Mouse (Mus musculus) limb, embryonic 12.5 days (tissue): Measurements from ENCODE around the gene Nr1i3. TPM values are rescaled to one million over a fixed set of nuclear protein-coding genes. Genes with fewer than 3 reads are reported as not detected.

Experiments used
- polyA plus RNA-seq: library from polyadenylated mRNA; unstranded; fragments of >200 nt; fragmentation: Nextera tagmentation; extraction: Ambion mirVana; gene quantifications from 2 replicates; pipeline ENCODE4 v1.2.1, GENCODE M21; 2016

Gene Nr1i3
- polyA plus RNA-seq, 1 experiment from 2014 or later: 0.43 TPM

Other genes with a start within 250 kb of the Nr1i3 start
- gene Fcgr2b, start 237.4 kb upstream of the Nr1i3 start, polyA plus RNA-seq: 0.33 and 0.34 TPM in 2 replicates
- 0.17 and 0.21 TPM in 2 replicates for gene Fcgr4, start 195.1 kb upstream of the Nr1i3 start, polyA plus RNA-seq
- 4.5 and 5.3 TPM in 2 replicates for gene Fcgr3, start 149.0 kb upstream of the Nr1i3 start, polyA plus RNA-seq
- gene Cfap126, start 100.1 kb upstream of the Nr1i3 start, polyA plus RNA-seq: 1.5 and 1.6 TPM in 2 replicates
- gene Sdhc, start 63.4 kb upstream of the Nr1i3 start, polyA plus RNA-seq: 182 and 217 TPM in 2 replicates
- gene Mpz, start 63.3 kb upstream of the Nr1i3 start, polyA plus RNA-seq: 1.5 and 2.6 TPM in 2 replicates
- 2.0 and 2.8 TPM in 2 replicates for gene Pcp4l1, start 17.7 kb upstream of the Nr1i3 start, polyA plus RNA-seq
- 29.7 and 31.9 TPM in 2 replicates for gene Tomm40l, start 8.5 kb downstream of the Nr1i3 start, polyA plus RNA-seq
- gene Apoa2, start 11.1 kb downstream of the Nr1i3 start, polyA plus RNA-seq: 2.1 and 3.1 TPM in 2 replicates
- gene Fcer1g, start 20.4 kb downstream of the Nr1i3 start, polyA plus RNA-seq: 15.9 and 21.0 TPM in 2 replicates
- 10.5 and 11.0 TPM in 2 replicates for gene Adamts4, start 36.5 kb downstream of the Nr1i3 start, polyA plus RNA-seq
- 251 and 257 TPM in 2 replicates for gene Ndufs2, start 37.4 kb downstream of the Nr1i3 start, polyA plus RNA-seq
- gene B4galt3, start 56.4 kb downstream of the Nr1i3 start, polyA plus RNA-seq: 82.1 and 84.8 TPM in 2 replicates
- 71.9 and 75.9 TPM in 2 replicates for gene Ppox, start 67.2 kb downstream of the Nr1i3 start, polyA plus RNA-seq
- gene Usp21, start 74.0 kb downstream of the Nr1i3 start, polyA plus RNA-seq: 132 and 134 TPM in 2 replicates
- gene Ufc1, start 81.1 kb downstream of the Nr1i3 start, polyA plus RNA-seq: 108 and 111 TPM in 2 replicates
- gene Dedd, start 115.2 kb downstream of the Nr1i3 start, polyA plus RNA-seq: 59.2 and 62.9 TPM in 2 replicates
- 43.8 and 43.9 TPM in 2 replicates for gene Nit1, start 131.7 kb downstream of the Nr1i3 start, polyA plus RNA-seq
- gene Pfdn2, start 131.7 kb downstream of the Nr1i3 start, polyA plus RNA-seq: 123 and 128 TPM in 2 replicates
- 2.0 and 2.2 TPM in 2 replicates for gene Klhdc9, start 146.8 kb downstream of the Nr1i3 start, polyA plus RNA-seq
- gene Nectin4, start 156.1 kb downstream of the Nr1i3 start, polyA plus RNA-seq: 6.2 and 7.8 TPM in 2 replicates
- gene Arhgap30, start 175.0 kb downstream of the Nr1i3 start, polyA plus RNA-seq: 0.75 and 0.91 TPM in 2 replicates
- 113 and 123 TPM in 2 replicates for gene Usf1, start 197.3 kb downstream of the Nr1i3 start, polyA plus RNA-seq
- 7.5 and 7.7 TPM in 2 replicates for gene Tstd1, start 204.9 kb downstream of the Nr1i3 start, polyA plus RNA-seq
- 32.9 and 36.8 TPM in 2 replicates for gene F11r, start 223.6 kb downstream of the Nr1i3 start, polyA plus RNA-seq